Mouse (Mus musculus) lung, embryonic 15.5 days (tissue): Measurements from ENCODE around the gene Sox10. TPM values are rescaled to one million over a fixed set of nuclear protein-coding genes. Genes with fewer than 3 reads are reported as not detected.

Experiments used
- ATAC-seq: fragments of 200-750 bp; cut with Nextera tagmentation; 2 replicates; pipeline ENCODE4 v1.8.0; 2017; ENCODE audit warnings: moderate number of reproducible peaks, borderline replicate concordance; ENCODE audit not compliant: low FRiP score, low TSS enrichment; ENCODE audit errors: extremely low read depth
- H3K27ac ChIP-seq: fragments of 300-500 bp; sonication (generic); 2 replicates; pipeline ENCODE4 v1.5.1; 2015; ENCODE audit warnings: moderate library complexity, mild to moderate bottlenecking, inconsistent platforms
- H3K27me3 ChIP-seq: fragments of 300-500 bp; sonication (generic); 2 replicates; pipeline ENCODE4 v1.6.1; 2015; ENCODE audit warnings: inconsistent platforms
- H3K36me3 ChIP-seq: fragments of 300-500 bp; sonication (generic); 2 replicates; pipeline ENCODE4 v1.6.1; 2015; ENCODE audit warnings: inconsistent platforms
- H3K4me1 ChIP-seq: fragments of 300-500 bp; sonication (generic); 2 replicates; pipeline ENCODE4 v1.6.1; 2015; ENCODE audit warnings: inconsistent platforms
- H3K4me2 ChIP-seq: fragments of 300-500 bp; sonication (generic); 2 replicates; pipeline ENCODE4 v1.6.1; 2015; ENCODE audit warnings: inconsistent platforms, mild to moderate bottlenecking, moderate library complexity
- H3K4me3 ChIP-seq: fragments of 300-500 bp; sonication (generic); 2 replicates; pipeline ENCODE4 v1.5.1; 2015; ENCODE audit warnings: mild to moderate bottlenecking, inconsistent platforms
- H3K9ac ChIP-seq: fragments of 300-500 bp; sonication (generic); 2 replicates; pipeline ENCODE4 v1.6.1; 2015; ENCODE audit warnings: inconsistent platforms
- H3K9me3 ChIP-seq: fragments of 300-500 bp; sonication (generic); 2 replicates; pipeline ENCODE4 v1.6.1; 2016; ENCODE audit warnings: inconsistent platforms
- WGBS: fragments of 180-500 bp; shearing (Covaris S2); methylation state at CpG from one replicate; pipeline ENCODE4 v1.1.7; 2015; 5-methylcytosine and 5-hydroxymethylcytosine counted together
- polyA plus RNA-seq: library from polyadenylated mRNA; unstranded; fragments of >200 nt; fragmentation: Nextera tagmentation; extraction: Ambion mirVana; gene quantifications from 2 replicates; pipeline ENCODE4 v1.2.1, GENCODE M21; 2015

The Sox10 gene
- polyA plus RNA-seq, 1 experiment from 2014 or later: 0.92 TPM

DNA sequence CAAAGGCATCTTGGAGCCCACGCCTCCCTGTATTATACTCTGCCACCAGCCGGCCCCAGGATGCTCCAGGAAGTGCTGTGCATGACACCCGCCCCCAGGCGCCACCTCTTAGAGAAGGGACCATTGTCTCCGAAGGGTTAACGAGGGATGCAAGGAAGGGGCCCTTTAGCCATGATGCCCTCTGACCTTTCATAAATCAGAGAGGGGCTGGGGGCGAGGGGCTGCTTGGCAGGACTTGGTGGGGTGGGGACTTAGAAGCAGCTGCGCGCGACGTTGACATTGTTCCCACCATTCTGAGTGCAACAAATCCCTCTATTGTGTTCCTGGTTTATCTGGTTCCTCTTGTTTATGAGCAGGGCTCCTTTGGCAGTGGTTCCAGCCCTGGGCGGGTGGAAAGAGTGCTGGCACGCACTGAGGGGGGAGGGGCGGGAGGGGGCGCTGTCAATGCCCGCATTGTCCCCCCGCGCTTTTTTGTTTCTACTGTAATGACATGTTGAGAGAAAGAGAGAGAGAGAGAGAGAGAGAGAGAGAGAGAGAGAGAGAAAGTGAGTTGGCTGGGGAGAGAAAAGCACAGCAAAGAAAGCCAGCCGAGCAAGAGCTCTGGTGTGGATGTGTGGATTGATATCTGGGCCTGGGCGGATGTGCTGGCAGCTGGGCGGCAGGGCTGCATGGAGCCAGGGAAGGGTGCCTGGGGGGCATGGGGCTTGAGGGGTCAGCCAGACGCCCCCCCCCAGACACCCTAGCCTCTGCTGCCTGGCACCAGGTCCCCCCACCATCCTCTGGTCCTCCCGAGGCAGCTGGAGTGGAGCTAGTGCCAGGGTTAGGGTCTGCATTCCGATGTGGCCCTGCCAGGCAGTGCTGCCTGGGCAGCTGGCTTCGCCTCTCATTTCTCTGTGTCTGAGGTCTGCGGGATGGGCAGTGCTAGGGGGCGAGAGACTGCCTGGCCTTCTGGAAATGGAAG is 28.1 kb upstream of the Sox10 start:
- Histone ChIP-seq H3K4me1 (peaks cover 22% of the 10 kb centered on the region), H3K9ac (no peak overlapping the region), H3K27ac (peak overlapping the region; percentile 77), H3K36me3 (no peaks in the 10 kb centered on the region), H3K4me2 (peak overlapping the region; percentile 42), H3K4me3 (no peak overlapping the region), H3K27me3 (no peaks in the 10 kb centered on the region), H3K9me3 (no peaks in the 10 kb centered on the region)
- 29% methylated on average over 27 of the region's 27 CpGs for WGBS
- peak; percentile 43; the same call in 1 of the 2 replicates for ATAC-seq

DNA sequence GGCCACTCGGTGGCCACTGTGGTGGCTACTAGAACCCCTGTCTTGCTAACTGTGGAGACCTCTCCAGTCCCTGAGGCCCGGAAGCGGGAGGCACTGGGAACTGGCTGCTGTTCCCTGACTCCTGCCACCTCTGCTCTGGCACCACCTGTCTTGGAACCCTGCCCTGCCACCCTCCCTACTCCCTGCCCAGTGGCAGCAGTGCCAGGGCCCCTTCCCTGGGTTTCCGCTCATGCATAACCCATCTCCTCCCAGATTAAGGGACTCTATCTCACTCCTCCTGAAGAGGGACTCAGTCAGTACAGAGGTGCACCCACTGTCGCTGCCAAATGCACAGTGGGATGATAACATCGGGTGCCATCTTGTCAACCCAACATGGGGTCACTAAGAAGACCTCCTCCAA is 27.4 kb upstream of the Sox10 start:
- Histone ChIP-seq H3K36me3 (no peaks in the 10 kb centered on the region), H3K9ac (no peak overlapping the region), H3K4me2 (no peak overlapping the region), H3K27ac (peak overlapping the region; percentile 77; the same call in 1 of the 2 replicates), H3K4me3 (no peak overlapping the region), H3K4me1 (peaks cover 22% of the 10 kb centered on the region), H3K27me3 (no peaks in the 10 kb centered on the region), H3K9me3 (no peaks in the 10 kb centered on the region)
- no peak for ATAC-seq
- 89% methylated on average over 6 of the region's 6 CpGs for WGBS

DNA sequence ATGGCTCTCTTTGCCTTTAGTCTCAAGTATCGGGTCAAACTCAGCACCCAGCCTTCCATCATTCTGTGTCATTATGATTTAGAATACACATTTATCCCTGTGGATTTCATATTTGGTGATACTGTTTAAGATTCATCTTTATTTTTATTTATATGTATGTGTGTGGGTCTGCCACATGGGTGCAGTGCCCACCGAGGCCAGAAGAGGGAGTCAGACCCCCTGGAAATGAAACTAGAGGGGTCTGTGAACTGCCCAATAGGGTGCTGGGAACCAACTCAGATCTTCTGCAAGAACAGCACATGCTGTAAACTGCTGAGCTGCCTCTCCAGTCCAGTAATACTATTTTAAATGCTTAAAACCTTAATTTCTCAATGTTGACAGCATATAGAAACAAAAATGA is 26.4 kb upstream of the Sox10 start:
- Histone ChIP-seq H3K9me3 (no peaks in the 10 kb centered on the region), H3K4me3 (no peak overlapping the region), H3K27ac (no peak overlapping the region), H3K4me2 (no peak overlapping the region), H3K4me1 (peaks cover 22% of the 10 kb centered on the region), H3K9ac (no peak overlapping the region), H3K36me3 (no peaks in the 10 kb centered on the region), H3K27me3 (no peaks in the 10 kb centered on the region)
- WGBS: 90% methylated on average over 2 of the region's 2 CpGs
- ATAC-seq: no peak

DNA sequence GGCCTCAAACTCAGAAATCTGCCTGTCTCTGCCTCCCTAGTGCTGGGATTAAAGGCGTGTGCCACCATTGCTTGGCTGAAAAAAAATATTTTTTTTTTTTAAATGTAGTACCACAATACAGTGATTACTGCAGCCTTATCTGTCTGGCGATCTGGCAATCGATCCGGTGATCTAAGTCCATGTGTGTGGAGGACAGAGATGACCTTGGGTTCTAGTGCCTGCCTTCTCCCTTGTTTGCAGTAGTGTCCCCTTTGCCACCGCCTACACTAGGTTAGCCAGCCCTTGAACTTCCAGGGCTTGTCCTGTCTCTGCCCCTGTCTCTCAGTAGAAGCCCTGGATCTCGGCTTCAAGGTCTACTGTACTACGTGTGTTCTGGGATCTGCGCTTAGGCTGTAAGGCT is 22.8 kb upstream of the Sox10 start:
- 87% methylated on average over 8 of the region's 8 CpGs for WGBS

DNA sequence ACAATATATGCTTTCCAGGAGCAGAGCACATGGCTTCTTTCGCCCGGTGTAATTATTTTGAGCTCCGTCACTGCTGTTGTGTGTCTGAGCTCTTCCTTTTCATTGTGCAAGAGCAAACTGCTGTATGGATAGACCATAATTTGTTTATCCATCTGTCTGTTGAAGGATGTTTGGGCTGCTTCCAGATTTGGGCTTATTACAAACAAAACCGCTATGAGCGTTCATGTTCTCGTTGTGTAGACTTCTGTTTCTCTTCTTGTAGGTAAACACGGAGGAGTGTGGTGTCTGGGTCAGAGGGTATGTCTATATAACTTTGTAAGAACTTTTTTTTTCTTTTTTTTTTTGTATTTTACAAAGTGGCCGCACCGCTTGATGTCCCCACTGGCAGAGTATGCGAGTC is 20.2 kb upstream of the Sox10 start:
- H3K27me3 ChIP-seq: no peaks in the 10 kb centered on the region
- peak; percentile 69; the same call in 1 of the 2 replicates for ATAC-seq
- no peaks in the 10 kb centered on the region for H3K36me3 ChIP-seq
- no peak overlapping the region for H3K4me2 ChIP-seq
- no peak overlapping the region for H3K27ac ChIP-seq
- H3K4me1 ChIP-seq: peaks cover 8% of the 10 kb centered on the region; the same call in 1 of the 2 replicates
- no peaks in the 10 kb centered on the region for H3K9me3 ChIP-seq
- H3K4me3 ChIP-seq: no peak overlapping the region
- 26% methylated on average over 10 of the region's 10 CpGs for WGBS
- H3K9ac ChIP-seq: no peak overlapping the region

More for the DNA sequence above, 22.8 kb upstream of the Sox10 start:
- Histone ChIP-seq H3K9ac (no peak overlapping the region), H3K4me1 (peaks cover 16% of the 10 kb centered on the region), H3K27ac (no peak overlapping the region), H3K36me3 (no peaks in the 10 kb centered on the region), H3K4me3 (no peak overlapping the region), H3K9me3 (no peaks in the 10 kb centered on the region), H3K27me3 (no peaks in the 10 kb centered on the region), H3K4me2 (no peak overlapping the region)
- no peak for ATAC-seq

DNA sequence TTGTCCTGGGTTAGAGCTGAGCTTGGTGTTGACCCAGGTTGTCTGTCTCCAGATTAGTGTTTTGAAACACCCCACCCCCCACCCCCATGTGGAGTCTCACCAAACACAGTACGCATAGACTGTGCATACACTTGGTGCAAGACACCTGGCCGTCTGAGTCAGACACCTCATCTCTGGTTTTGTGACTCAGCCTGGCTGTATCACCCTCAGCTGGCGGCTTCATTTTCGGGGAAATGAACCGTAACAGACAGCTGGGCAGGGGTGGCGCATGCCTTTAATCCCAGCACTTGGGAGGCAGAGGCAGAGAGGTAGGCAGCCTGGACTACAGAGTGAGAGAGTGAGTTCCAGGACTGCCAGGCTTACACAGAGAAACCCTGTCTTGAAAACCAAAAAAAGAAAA is 11.9 kb upstream of the Sox10 start:
- no peak overlapping the region for H3K9ac ChIP-seq
- no peaks in the 10 kb centered on the region for H3K9me3 ChIP-seq
- H3K27ac ChIP-seq: no peak overlapping the region
- no peak overlapping the region for H3K4me2 ChIP-seq
- no peak for ATAC-seq
- no peaks in the 10 kb centered on the region for H3K36me3 ChIP-seq
- no peak overlapping the region for H3K4me3 ChIP-seq
- no peaks in the 10 kb centered on the region for H3K27me3 ChIP-seq
- WGBS: 52% methylated on average over 6 of the region's 6 CpGs
- H3K4me1 ChIP-seq: no peaks in the 10 kb centered on the region

DNA sequence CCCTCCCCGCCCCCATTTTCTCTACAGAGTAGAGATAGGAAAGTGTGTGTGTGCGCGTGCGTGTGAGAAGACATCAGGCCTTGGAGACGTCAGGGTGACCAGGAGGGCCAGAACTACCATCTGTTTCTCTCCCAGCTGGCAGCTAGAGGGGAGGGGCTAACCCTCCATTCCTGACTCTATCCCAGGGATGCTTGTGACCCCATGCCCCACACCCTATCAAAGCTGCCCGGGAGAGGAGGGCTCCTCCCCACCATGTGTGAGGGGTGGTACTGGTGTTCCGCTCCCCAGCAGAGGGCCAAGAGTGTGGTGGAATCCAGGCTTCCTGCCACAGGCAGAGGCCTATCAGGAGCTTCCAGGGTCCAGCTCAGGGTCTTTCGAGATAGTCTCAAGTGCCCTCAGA is 1.7 kb upstream of the Sox10 start:
- WGBS: 46% methylated on average over 8 of the region's 8 CpGs
- H3K4me1 ChIP-seq: peaks cover 9% of the 10 kb centered on the region; the same call in 1 of the 2 replicates
- H3K4me2 ChIP-seq: no peak overlapping the region
- no peak overlapping the region for H3K27ac ChIP-seq
- H3K9ac ChIP-seq: no peak overlapping the region
- no peak for ATAC-seq
- H3K36me3 ChIP-seq: no peaks in the 10 kb centered on the region
- H3K9me3 ChIP-seq: no peaks in the 10 kb centered on the region
- peaks cover 52% of the 10 kb centered on the region for H3K27me3 ChIP-seq
- no peak overlapping the region for H3K4me3 ChIP-seq

DNA sequence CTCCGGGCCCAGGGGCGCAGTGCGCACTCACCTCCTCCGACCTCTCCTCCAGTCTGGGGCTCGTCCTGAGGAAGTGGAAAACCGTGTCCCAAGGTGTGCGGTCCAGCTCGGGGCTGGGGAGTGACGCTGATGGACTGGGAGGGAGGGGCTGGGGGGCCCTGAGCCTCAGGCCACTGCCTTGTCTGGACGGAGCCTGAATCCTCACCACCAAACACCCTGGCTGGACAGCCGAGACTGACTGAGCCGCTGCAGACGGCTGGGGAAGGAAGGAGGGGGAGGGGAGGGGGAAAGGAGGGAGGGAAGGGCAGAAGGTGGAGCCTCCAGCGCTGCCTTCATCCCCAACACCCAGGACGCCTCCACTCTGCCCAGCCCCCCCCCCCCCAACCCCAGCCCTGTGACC is 789 bp downstream of the Sox10 start:
- Histone ChIP-seq H3K4me2 (no peak overlapping the region), H3K9ac (no peak overlapping the region), H3K27me3 (peaks cover 60% of the 10 kb centered on the region), H3K36me3 (no peaks in the 10 kb centered on the region), H3K27ac (no peak overlapping the region), H3K4me1 (peaks cover 9% of the 10 kb centered on the region; the same call in 1 of the 2 replicates), H3K4me3 (no peak overlapping the region), H3K9me3 (no peaks in the 10 kb centered on the region)
- WGBS: 5% methylated on average over 11 of the region's 15 CpGs
- no peak for ATAC-seq

DNA sequence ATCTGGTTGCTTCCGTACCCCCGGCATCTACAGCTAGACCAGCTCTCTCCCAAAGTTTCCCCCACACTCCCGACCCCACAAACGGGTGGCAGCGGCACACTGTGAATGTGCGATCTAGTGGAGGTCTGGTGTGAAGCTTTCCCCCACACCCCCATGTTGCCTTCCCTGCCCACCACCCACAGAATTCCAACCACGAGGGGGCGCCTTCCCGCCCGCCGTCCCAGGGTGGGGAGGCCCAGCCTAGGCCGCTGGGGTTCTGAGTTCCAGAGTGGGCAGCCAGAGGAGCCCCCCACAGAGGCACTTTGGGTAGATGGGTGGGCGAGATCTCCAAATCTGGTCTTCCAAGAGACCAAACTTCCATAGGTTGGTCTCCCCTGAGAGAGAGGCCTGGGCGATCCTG is 2.2 kb downstream of the Sox10 start:
- no peak overlapping the region for H3K9ac ChIP-seq
- no peaks in the 10 kb centered on the region for H3K36me3 ChIP-seq
- H3K9me3 ChIP-seq: no peaks in the 10 kb centered on the region
- no peak overlapping the region for H3K4me2 ChIP-seq
- ATAC-seq: no peak
- H3K4me3 ChIP-seq: no peak overlapping the region
- WGBS: 40% methylated on average over 14 of the region's 14 CpGs
- H3K27ac ChIP-seq: no peak overlapping the region
- peaks cover 66% of the 10 kb centered on the region for H3K27me3 ChIP-seq
- peaks cover 9% of the 10 kb centered on the region; the same call in 1 of the 2 replicates for H3K4me1 ChIP-seq

DNA sequence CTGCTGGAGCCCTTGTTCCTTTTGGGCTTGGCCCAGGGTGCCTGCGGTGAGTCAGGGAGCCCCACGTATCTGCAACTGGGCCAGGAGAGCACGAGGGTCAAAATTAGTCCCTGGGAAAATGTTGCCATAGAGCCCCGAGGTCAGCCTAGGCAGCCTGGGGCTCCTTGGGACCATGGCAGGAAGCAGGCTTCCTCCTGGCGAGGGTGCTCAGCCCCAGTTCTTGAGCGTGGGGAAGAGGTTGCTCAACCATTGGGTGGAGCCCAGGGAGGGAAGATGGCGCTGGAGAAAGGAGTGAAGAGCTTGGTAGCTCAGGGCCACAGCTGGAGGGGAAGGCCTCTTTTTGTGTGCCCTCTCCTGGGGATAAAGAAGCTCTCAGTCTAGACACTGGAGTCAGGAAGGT is 2.7 kb downstream of the Sox10 start:
- H3K9me3 ChIP-seq: no peaks in the 10 kb centered on the region
- H3K4me2 ChIP-seq: no peak overlapping the region
- WGBS: 68% methylated on average over 7 of the region's 7 CpGs
- no peak overlapping the region for H3K27ac ChIP-seq
- H3K9ac ChIP-seq: no peak overlapping the region
- peaks cover 66% of the 10 kb centered on the region for H3K27me3 ChIP-seq
- H3K36me3 ChIP-seq: no peaks in the 10 kb centered on the region
- no peak overlapping the region for H3K4me3 ChIP-seq
- peaks cover 9% of the 10 kb centered on the region; the same call in 1 of the 2 replicates for H3K4me1 ChIP-seq
- ATAC-seq: no peak

DNA sequence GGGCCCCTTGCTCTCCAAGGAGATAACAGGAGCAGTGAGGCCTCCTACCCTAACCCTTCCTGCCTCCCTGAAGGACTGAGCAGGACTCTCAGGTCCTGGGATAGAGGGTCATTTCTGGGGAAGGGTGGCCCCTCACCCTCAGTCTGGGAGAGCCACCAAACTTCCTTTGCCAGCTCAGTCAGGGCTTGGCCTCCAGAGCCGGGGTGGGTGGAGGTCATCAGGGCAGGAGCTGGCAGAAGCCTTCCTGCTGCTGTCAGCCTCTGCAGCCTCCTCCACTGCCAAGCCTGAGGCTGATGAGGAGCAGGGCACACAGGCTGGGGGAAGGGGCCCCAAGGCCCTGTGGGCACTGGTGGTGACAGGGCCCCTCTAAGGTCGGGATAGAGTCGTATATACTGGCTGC is 9.5 kb downstream of the Sox10 start:
- WGBS: 30% methylated on average over 3 of the region's 3 CpGs
- Histone ChIP-seq H3K4me2 (no peak overlapping the region), H3K27ac (no peak overlapping the region), H3K4me3 (no peak overlapping the region), H3K9me3 (no peaks in the 10 kb centered on the region), H3K27me3 (peaks cover 15% of the 10 kb centered on the region), H3K9ac (no peak overlapping the region), H3K36me3 (peaks cover 17% of the 10 kb centered on the region), H3K4me1 (0 out of 2 replicates have a peak, but pooled peaks cover 6% of the 10 kb centered on the region)
- ATAC-seq: no peak

DNA sequence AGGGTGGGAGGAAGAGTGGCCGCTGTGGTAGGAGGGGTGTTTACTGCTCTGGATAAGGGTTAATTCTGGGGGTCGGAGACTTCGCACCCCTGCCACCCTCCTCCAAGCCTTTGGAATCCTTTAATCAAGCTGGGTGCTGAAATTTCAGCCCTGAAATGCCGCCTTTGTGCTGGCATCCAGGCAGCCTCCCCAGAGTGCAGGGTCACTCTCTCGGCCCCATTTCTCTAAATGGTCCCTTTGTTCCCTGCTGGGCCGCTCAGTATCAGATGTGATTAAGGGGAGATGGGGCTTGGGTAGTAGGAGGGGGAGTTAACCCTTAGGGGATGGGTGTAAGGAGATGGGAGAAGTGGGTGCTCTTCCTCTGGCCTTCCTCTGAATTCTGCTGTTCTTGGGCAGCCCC is 12.3 kb downstream of the Sox10 start:
- Histone ChIP-seq H3K27ac (peak overlapping the region; percentile 15; the same call in 1 of the 2 replicates), H3K4me2 (no peak overlapping the region), H3K27me3 (peaks cover 6% of the 10 kb centered on the region; the same call in 1 of the 2 replicates), H3K9me3 (no peaks in the 10 kb centered on the region), H3K4me3 (no peak overlapping the region), H3K9ac (no peak overlapping the region), H3K4me1 (0 out of 2 replicates have a peak, but pooled peaks cover 6% of the 10 kb centered on the region), H3K36me3 (peaks cover 31% of the 10 kb centered on the region)
- WGBS: 50% methylated on average over 6 of the region's 6 CpGs
- no peak for ATAC-seq
